Mouse (Mus musculus) embryonic facial prominence, embryonic 15.5 days (tissue): ENCODE measurements around the gene Capzb. TPM values are rescaled to one million over a fixed set of nuclear protein-coding genes. Genes with fewer than 3 reads are reported as not detected.

Source experiments
- microRNA-seq: library from miRNA; unstranded; fragments of <30 nt; microRNA quantifications from one replicate; pipeline ENCODE4, GENCODE M21; 2016; ENCODE audit warnings: borderline number of aligned reads
- polyA plus RNA-seq: library from polyadenylated mRNA; unstranded; fragments of >200 nt; fragmentation: Nextera tagmentation; extraction: Ambion mirVana; gene quantifications from 2 replicates; pipeline ENCODE4 v1.2.1, GENCODE M21; 2015

Capzb gene
- polyA plus RNA-seq, 1 experiment from 2014 or later = 397 TPM

Small RNA genes lying within 50 kb of the gene (microRNA-seq; reads per million reads assigned to microRNA genes)
- gene Gm24245 (6.7 reads per million, percentile 25 among the genes with 10 or more reads in this experiment), gene Gm25732 (1.6 reads per million)

Other genes with a start within 250 kb of the Capzb start
- gene Rnf186, start 225.8 kb upstream of the Capzb start, polyA plus RNA-seq = 0.43 TPM in 1 of 2 replicates, not detected in the other
- 4.9 and 6.4 TPM in 2 replicates for gene Tmco4, start 220.0 kb upstream of the Capzb start, polyA plus RNA-seq
- gene Htr6, start 117.3 kb upstream of the Capzb start, polyA plus RNA-seq = 0.20 and 0.28 TPM in 2 replicates
- 167 and 168 TPM in 2 replicates for gene Nbl1, start 99.9 kb upstream of the Capzb start, polyA plus RNA-seq
- gene Minos1, start 61.8 kb upstream of the Capzb start, polyA plus RNA-seq = 462 and 488 TPM in 2 replicates
- gene Pqlc2, start 117.8 kb downstream of the Capzb start, polyA plus RNA-seq = 16.0 and 16.5 TPM in 2 replicates
- gene Akr7a5, start 117.8 kb downstream of the Capzb start, polyA plus RNA-seq = 85.7 and 94.1 TPM in 2 replicates
- gene Mrto4, start 159.7 kb downstream of the Capzb start, polyA plus RNA-seq = 103 and 108 TPM in 2 replicates
- 23.4 and 26.7 TPM in 2 replicates for gene Emc1, start 159.7 kb downstream of the Capzb start, polyA plus RNA-seq
- gene Ubr4, start 159.7 kb downstream of the Capzb start, polyA plus RNA-seq = 69.5 and 71.4 TPM in 2 replicates